Mouse (Mus musculus): ENCODE data around the gene Slc8a2. TPM values are rescaled to one million over a fixed set of nuclear protein-coding genes. Genes with fewer than 3 reads are reported as not detected.

Slc8a2 gene
- polyA plus RNA-seq, 1 experiment from 2014 or later: 0.94 TPM

- H3K4me2 ChIP-seq (ENCODE audit: low read length): no peak overlapping the region
- H3K27me3 ChIP-seq (replicated peaks; ENCODE audit: control insufficient read depth, insufficient read depth, low read length): no peaks in the 10 kb centered on the region
- no peak overlapping the region for H3K4me3 ChIP-seq (ENCODE audit: low read depth, low read length)
- H3K4me1 ChIP-seq (ENCODE audit: control insufficient read depth, insufficient read depth, low read length): no peaks in the 10 kb centered on the region
- no peak for DNase-seq (ENCODE audit: low spot score)
- H3K9me3 ChIP-seq (replicated peaks; ENCODE audit: control insufficient read depth, low read length): no peaks in the 10 kb centered on the region
- 91% methylated on average over 21 of the region's 21 CpGs for WGBS
- no peak for ATAC-seq
- no peak overlapping the region for H3K9ac ChIP-seq (ENCODE audit: low read length)
- H3K27ac ChIP-seq (ENCODE audit: low read depth, low read length): no peak overlapping the region
- H3K36me3 ChIP-seq (ENCODE audit: control insufficient read depth, insufficient read depth, low read length): peaks cover 85% of the 10 kb centered on the region
These were observed 79.4 kb downstream of the Slc8a2 start for GRCm38 (mm10) chr7:16208781-16209665.

Other genes with a start within 250 kb of the Slc8a2 start
- gene Crx, start 249.9 kb upstream of the Slc8a2 start, polyA plus RNA-seq (2014; fragmentation: Nextera tagmentation; extraction: Ambion mirVana): 0.09 TPM in 1 of 2 replicates, not detected in the other
- not detected in 2 replicates for gene Crxos, start 247.2 kb upstream of the Slc8a2 start, polyA plus RNA-seq (2014; fragmentation: Nextera tagmentation; extraction: Ambion mirVana)
- gene Selenow, start 207.4 kb upstream of the Slc8a2 start, polyA plus RNA-seq (2014; fragmentation: Nextera tagmentation; extraction: Ambion mirVana): 1,730 and 1,790 TPM in 2 replicates
- gene Nop53, start 183.8 kb upstream of the Slc8a2 start, polyA plus RNA-seq (2014; fragmentation: Nextera tagmentation; extraction: Ambion mirVana): 142 and 147 TPM in 2 replicates
- gene Ehd2, start 162.3 kb upstream of the Slc8a2 start, polyA plus RNA-seq (2014; fragmentation: Nextera tagmentation; extraction: Ambion mirVana): 4.5 and 6.2 TPM in 2 replicates
- gene Bicra, start 81.9 kb upstream of the Slc8a2 start, polyA plus RNA-seq (2014; fragmentation: Nextera tagmentation; extraction: Ambion mirVana): 4.3 and 6.0 TPM in 2 replicates
- gene Zfp541, start 68.0 kb upstream of the Slc8a2 start, polyA plus RNA-seq (2014; fragmentation: Nextera tagmentation; extraction: Ambion mirVana): 0.16 TPM in 1 of 2 replicates, not detected in the other
- 156 and 164 TPM in 2 replicates for gene Napa, start 31.4 kb upstream of the Slc8a2 start, polyA plus RNA-seq (2014; fragmentation: Nextera tagmentation; extraction: Ambion mirVana)
- 34.5 and 37.0 TPM in 2 replicates for gene Kptn, start 9.9 kb upstream of the Slc8a2 start, polyA plus RNA-seq (2014; fragmentation: Nextera tagmentation; extraction: Ambion mirVana)
- 88.8 and 97.6 TPM in 2 replicates for gene Meis3, start 45.3 kb downstream of the Slc8a2 start, polyA plus RNA-seq (2014; fragmentation: Nextera tagmentation; extraction: Ambion mirVana)
- gene Dhx34, start 92.2 kb downstream of the Slc8a2 start, polyA plus RNA-seq (2014; fragmentation: Nextera tagmentation; extraction: Ambion mirVana): 9.4 and 10.8 TPM in 2 replicates
- not detected in 2 replicates for gene C5ar2, start 114.3 kb downstream of the Slc8a2 start, polyA plus RNA-seq (2014; fragmentation: Nextera tagmentation; extraction: Ambion mirVana)
- gene C5ar1, start 129.7 kb downstream of the Slc8a2 start, polyA plus RNA-seq (2014; fragmentation: Nextera tagmentation; extraction: Ambion mirVana): 0.89 and 1.3 TPM in 2 replicates
- gene Inafm1, start 143.8 kb downstream of the Slc8a2 start, polyA plus RNA-seq (2014; fragmentation: Nextera tagmentation; extraction: Ambion mirVana): 20.4 and 21.0 TPM in 2 replicates
- 12.6 and 15.2 TPM in 2 replicates for gene Ccdc9, start 157.0 kb downstream of the Slc8a2 start, polyA plus RNA-seq (2014; fragmentation: Nextera tagmentation; extraction: Ambion mirVana)
- gene Bbc3, start 178.6 kb downstream of the Slc8a2 start, polyA plus RNA-seq (2014; fragmentation: Nextera tagmentation; extraction: Ambion mirVana): 10.6 and 11.0 TPM in 2 replicates

Data from forebrain, embryonic 14.5 days (tissue).